Mouse (Mus musculus): Measurements from ENCODE around the gene Ostc.

DNA sequence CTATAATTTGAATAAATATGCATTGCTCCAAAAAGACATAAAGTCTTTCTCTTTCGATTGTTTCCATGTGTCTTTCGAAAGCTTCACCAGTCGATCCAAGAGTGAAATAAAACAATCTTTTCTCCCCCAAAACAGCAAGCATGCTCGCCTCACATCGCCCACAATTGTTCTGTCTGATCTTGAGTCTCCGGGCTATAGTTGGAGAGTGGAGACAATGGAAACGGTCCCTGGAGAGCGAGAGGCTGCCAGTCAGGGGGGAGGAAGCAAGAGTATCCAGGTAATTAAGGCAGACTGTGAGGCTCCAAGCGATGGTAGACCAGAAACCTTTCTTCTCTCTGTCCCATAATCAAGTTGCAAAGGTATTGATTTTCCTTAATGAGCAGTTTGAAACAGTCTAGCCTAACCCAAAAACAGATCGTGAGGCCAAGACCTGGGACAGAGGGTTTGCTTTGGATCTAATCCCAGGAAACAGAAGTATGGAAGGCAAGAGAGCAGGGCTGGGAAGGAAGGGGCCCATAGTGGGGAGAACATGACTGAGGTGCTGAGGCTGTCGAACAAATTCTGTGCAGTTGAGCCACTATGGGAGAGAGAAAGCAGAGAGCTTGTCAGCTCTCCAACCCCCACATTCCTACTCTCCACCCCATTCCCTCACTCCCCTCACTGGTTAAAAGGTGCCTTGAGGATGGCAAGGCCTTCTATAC is 63.0 kb downstream of the Ostc start:
- TF ChIP-seq CTCF (IDR thresholded peaks at IDR 0.05; ENCODE audit: borderline replicate concordance, insufficient read depth, low read length) (no peak), POLR2A (IDR thresholded peaks at IDR 0.05; ENCODE audit: low read depth, low read length) (no peak)
